Mouse (Mus musculus) neural tube, embryonic 14.5 days (tissue): Measurements from ENCODE around the gene Akr1b3. TPM values are rescaled to one million over a fixed set of nuclear protein-coding genes. Genes with fewer than 3 reads are reported as not detected.

ENCODE experiments used
- ATAC-seq: fragments of 200-750 bp; cut with Nextera tagmentation; 2 replicates; pipeline ENCODE4 v1.8.0; 2017; ENCODE audit warnings: low read depth, mild to moderate bottlenecking, moderate TSS enrichment, moderate library complexity
- H3K27ac ChIP-seq: fragments of 300-500 bp; sonication (generic); 2 replicates; pipeline ENCODE4 v1.5.1; 2014; ENCODE audit warnings: low read depth, mild to moderate bottlenecking, control low read depth, low read length, moderate library complexity, mixed read lengths
- H3K27me3 ChIP-seq: fragments of 300-500 bp; sonication (generic); 2 replicates; pipeline ENCODE4 v1.6.1; 2014; ENCODE audit warnings: low read length; ENCODE audit not compliant: control insufficient read depth, insufficient read depth
- H3K36me3 ChIP-seq: fragments of 300-500 bp; sonication (generic); 2 replicates; pipeline ENCODE4 v1.6.1; 2014; ENCODE audit warnings: low read length, mixed read lengths; ENCODE audit not compliant: control insufficient read depth, insufficient read depth
- H3K4me1 ChIP-seq: fragments of 300-500 bp; sonication (generic); 2 replicates; pipeline ENCODE4 v1.6.1; 2014; ENCODE audit warnings: low read length; ENCODE audit not compliant: control insufficient read depth, insufficient read depth
- H3K4me2 ChIP-seq: fragments of 300-500 bp; sonication (generic); 2 replicates; pipeline ENCODE4 v1.6.1; 2014; ENCODE audit warnings: mild to moderate bottlenecking, low read depth, low read length, control low read depth
- H3K4me3 ChIP-seq: fragments of 300-500 bp; sonication (generic); 2 replicates; pipeline ENCODE4 v1.5.1; 2014; ENCODE audit warnings: low read depth, low read length, control low read depth, mixed read lengths
- H3K9ac ChIP-seq: fragments of 300-500 bp; sonication (generic); replicated peaks from 2 replicates; pipeline ENCODE4 v1.6.1; 2014; ENCODE audit warnings: low read depth, mild to moderate bottlenecking, control low read depth, low read length, mixed read lengths
- H3K9me3 ChIP-seq: fragments of 300-500 bp; sonication (generic); 2 replicates; pipeline ENCODE4 v1.6.1; 2016; ENCODE audit warnings: low read length; ENCODE audit not compliant: control insufficient read depth
- WGBS: fragments of 180-500 bp; shearing (Covaris S2); extraction: QIAGEN DNeasy Blood & Tissue Kit; methylation state at CpG from one replicate; pipeline ENCODE4 v1.1.7; 2014; 5-methylcytosine and 5-hydroxymethylcytosine counted together
- polyA plus RNA-seq: library from polyadenylated mRNA; unstranded; fragments of >200 nt; fragmentation: Nextera tagmentation; extraction: Ambion mirVana; gene quantifications from 2 replicates; pipeline ENCODE4 v1.2.1, GENCODE M21; 2014

Gene Akr1b3
- polyA plus RNA-seq, 1 experiment from 2014 or later, result 112 TPM

GRCm38 (mm10) chr6:34309526-34309925, 7.8 kb downstream of the Akr1b3 start:
- no peak overlapping the region for H3K27ac ChIP-seq
- no peak overlapping the region for H3K4me3 ChIP-seq
- H3K36me3 ChIP-seq, result peaks cover 15% of the 10 kb centered on the region
- H3K27me3 ChIP-seq, result no peaks in the 10 kb centered on the region
- 93% methylated on average over 6 of the region's 6 CpGs for WGBS
- ATAC-seq, result no peak
- no peak overlapping the region for H3K9ac ChIP-seq
- H3K9me3 ChIP-seq, result no peaks in the 10 kb centered on the region
- no peak overlapping the region for H3K4me2 ChIP-seq
- no peaks in the 10 kb centered on the region for H3K4me1 ChIP-seq

- Histone ChIP-seq H3K9me3 (no peaks in the 10 kb centered on the region), H3K4me3 (no peak overlapping the region), H3K27ac (no peak overlapping the region), H3K4me2 (no peak overlapping the region), H3K27me3 (no peaks in the 10 kb centered on the region), H3K9ac (no peak overlapping the region), H3K36me3 (peaks cover 15% of the 10 kb centered on the region), H3K4me1 (no peaks in the 10 kb centered on the region)
- ATAC-seq, result no peak
- WGBS, result 73% methylated on average over 6 of the region's 6 CpGs
Observed at GRCm38 (mm10) chr6:34306797-34307196, 10.5 kb downstream of the Akr1b3 start.

DNA sequence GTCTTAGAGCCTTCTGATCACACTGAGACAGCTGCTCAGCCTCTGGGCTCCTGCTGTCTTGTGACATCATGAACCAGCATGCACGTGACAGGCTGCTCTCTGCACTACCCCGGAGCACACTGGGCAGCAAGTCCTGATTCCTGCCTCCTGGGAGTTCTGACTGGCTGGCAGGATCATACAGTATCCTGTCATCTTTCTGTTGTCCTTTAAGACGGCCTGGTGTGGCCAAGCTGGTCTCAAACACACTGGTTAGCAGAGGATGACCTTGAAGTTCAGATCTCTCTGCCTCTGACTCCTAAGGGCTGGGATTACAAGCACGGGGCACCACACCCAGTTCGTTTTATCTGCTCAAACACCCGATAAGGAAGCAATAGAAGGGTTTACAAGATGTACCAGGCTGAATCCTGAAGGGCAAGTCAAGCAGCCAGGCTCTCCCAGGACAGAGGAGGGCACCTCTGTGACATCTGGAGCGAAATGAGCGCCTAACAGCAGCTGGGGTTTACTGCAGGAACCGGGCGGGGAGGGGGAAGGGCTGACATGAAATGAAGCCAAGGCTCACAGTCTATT, 12.5 kb downstream of the Akr1b3 start:
- peak; percentile 68; the same call in 1 of the 2 replicates for ATAC-seq
- Histone ChIP-seq H3K4me1 (no peaks in the 10 kb centered on the region), H3K36me3 (peaks cover 11% of the 10 kb centered on the region; the same call in 1 of the 2 replicates)

GRCm38 (mm10) chr6:34297055-34297454, 20.2 kb downstream of the Akr1b3 start:
- no peak overlapping the region for H3K27ac ChIP-seq
- H3K9me3 ChIP-seq, result no peaks in the 10 kb centered on the region
- no peaks in the 10 kb centered on the region for H3K36me3 ChIP-seq
- WGBS, result 94% methylated on average over 3 of the region's 3 CpGs
- no peaks in the 10 kb centered on the region for H3K4me1 ChIP-seq
- no peak overlapping the region for H3K4me2 ChIP-seq
- H3K27me3 ChIP-seq, result no peaks in the 10 kb centered on the region
- H3K4me3 ChIP-seq, result no peak overlapping the region
- no peak overlapping the region for H3K9ac ChIP-seq
- no peak for ATAC-seq

More for the DNA sequence above, 12.5 kb downstream of the Akr1b3 start:
- no peak overlapping the region for H3K4me3 ChIP-seq
- H3K9ac ChIP-seq, result no peak overlapping the region
- 69% methylated on average over 10 of the region's 10 CpGs for WGBS
- no peaks in the 10 kb centered on the region for H3K9me3 ChIP-seq
- H3K27me3 ChIP-seq, result no peaks in the 10 kb centered on the region
- H3K4me2 ChIP-seq, result no peak overlapping the region
- 0 out of 2 replicates have a peak overlapping the region, but pooled peaks have one; percentile 22 for H3K27ac ChIP-seq

- Histone ChIP-seq H3K9me3 (no peaks in the 10 kb centered on the region), H3K27ac (no peak overlapping the region), H3K36me3 (no peaks in the 10 kb centered on the region), H3K4me3 (no peak overlapping the region), H3K27me3 (no peaks in the 10 kb centered on the region), H3K4me2 (no peak overlapping the region), H3K9ac (no peak overlapping the region), H3K4me1 (no peaks in the 10 kb centered on the region)
- ATAC-seq, result no peak
- 93% methylated on average over 9 of the region's 9 CpGs for WGBS
Observed at GRCm38 (mm10) chr6:34295437-34295836, 21.8 kb downstream of the Akr1b3 start.

DNA sequence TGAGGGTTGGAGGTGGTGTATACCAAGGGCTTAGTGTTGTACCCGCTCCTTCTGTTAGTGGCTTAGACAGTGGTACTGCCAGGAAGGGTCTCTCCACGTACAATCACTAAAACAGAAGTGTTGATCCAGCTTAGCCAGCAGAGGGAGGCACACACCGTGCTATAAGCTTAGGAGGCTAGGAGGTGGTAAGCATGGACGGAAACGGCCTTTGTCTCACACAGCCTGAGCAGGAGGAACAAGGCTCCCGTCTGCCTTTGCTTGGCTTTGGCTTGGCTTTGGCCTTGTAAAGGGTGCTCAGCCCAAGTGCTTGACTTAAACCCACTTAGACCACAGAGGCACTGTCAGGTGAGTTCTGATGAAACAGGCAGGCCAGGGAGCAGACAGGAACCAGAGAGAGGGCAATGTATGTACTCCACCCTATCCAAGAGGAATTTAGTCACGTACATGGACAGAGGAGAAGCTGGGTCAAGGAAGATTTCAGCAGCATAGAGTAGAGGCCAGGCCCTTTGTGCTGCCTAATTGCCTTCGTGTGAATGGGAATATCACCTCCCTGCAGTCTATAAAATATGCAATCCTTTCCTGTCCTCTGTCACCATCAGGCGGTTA, 24.3 kb downstream of the Akr1b3 start:
- H3K36me3 ChIP-seq, result no peaks in the 10 kb centered on the region
- H3K9ac ChIP-seq, result no peak overlapping the region
- WGBS, result 31% methylated on average over 9 of the region's 9 CpGs
- ATAC-seq, result peak; percentile 98
- H3K27me3 ChIP-seq, result no peaks in the 10 kb centered on the region
- no peaks in the 10 kb centered on the region for H3K9me3 ChIP-seq
- H3K4me3 ChIP-seq, result no peak overlapping the region
- no peak overlapping the region for H3K4me2 ChIP-seq
- H3K27ac ChIP-seq, result peak overlapping the region; percentile 48; the same call in 1 of the 2 replicates
- no peaks in the 10 kb centered on the region for H3K4me1 ChIP-seq

- H3K9ac ChIP-seq, result no peak overlapping the region
- no peak overlapping the region; the same call in 1 of the 2 replicates for H3K27ac ChIP-seq
- H3K4me1 ChIP-seq, result no peaks in the 10 kb centered on the region
- ATAC-seq, result peak; percentile 55
- no peaks in the 10 kb centered on the region for H3K27me3 ChIP-seq
- no peaks in the 10 kb centered on the region for H3K9me3 ChIP-seq
- H3K4me3 ChIP-seq, result no peak overlapping the region
- H3K4me2 ChIP-seq, result no peak overlapping the region
- 61% methylated on average over 11 of the region's 11 CpGs for WGBS
- H3K36me3 ChIP-seq, result no peaks in the 10 kb centered on the region
Observed at GRCm38 (mm10) chr6:34292196-34292881, 24.9 kb downstream of the Akr1b3 start.

GRCm38 (mm10) chr6:34290681-34291080, 26.6 kb downstream of the Akr1b3 start:
- no peak overlapping the region for H3K4me3 ChIP-seq
- no peaks in the 10 kb centered on the region for H3K9me3 ChIP-seq
- WGBS, result 77% methylated on average over 8 of the region's 8 CpGs
- no peaks in the 10 kb centered on the region for H3K27me3 ChIP-seq
- no peak overlapping the region for H3K9ac ChIP-seq
- no peak overlapping the region for H3K4me2 ChIP-seq
- ATAC-seq, result no peak
- no peaks in the 10 kb centered on the region for H3K36me3 ChIP-seq
- no peaks in the 10 kb centered on the region for H3K4me1 ChIP-seq
- no peak overlapping the region for H3K27ac ChIP-seq

GRCm38 (mm10) chr6:34290091-34290490, 27.2 kb downstream of the Akr1b3 start:
- no peak overlapping the region for H3K4me3 ChIP-seq
- H3K27me3 ChIP-seq, result no peaks in the 10 kb centered on the region
- no peak for ATAC-seq
- H3K4me2 ChIP-seq, result no peak overlapping the region
- WGBS, result 90% methylated on average over 17 of the region's 17 CpGs
- no peaks in the 10 kb centered on the region for H3K36me3 ChIP-seq
- H3K27ac ChIP-seq, result no peak overlapping the region
- no peak overlapping the region for H3K9ac ChIP-seq
- H3K9me3 ChIP-seq, result no peaks in the 10 kb centered on the region
- H3K4me1 ChIP-seq, result no peaks in the 10 kb centered on the region
